Comparison of ENCODE assay signal across 26 mouse cellular contexts in the genomic region with DNA sequence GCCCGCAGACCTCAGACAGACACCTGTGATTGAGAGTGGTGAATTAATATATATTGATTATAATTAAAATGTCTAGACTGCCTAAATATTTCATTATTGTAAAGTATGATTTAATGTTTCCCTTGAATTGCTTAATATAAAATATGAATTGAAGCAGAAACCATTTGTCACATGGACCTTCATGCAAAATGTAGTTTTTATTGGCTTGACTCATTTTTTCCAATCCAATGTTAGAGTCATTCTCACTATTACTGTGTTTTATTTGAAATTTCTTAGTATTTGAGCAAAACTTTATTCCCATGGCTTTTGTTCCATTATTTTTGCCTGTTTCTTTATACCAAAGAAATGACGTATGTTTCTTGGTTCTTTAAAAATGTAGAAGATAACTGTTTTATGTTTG.
"Had no signal": no experiment of that assay in that cellular context is flagged by ENCODE, and none has a peak within 500 bp of the region (broad histone marks: within the 10 kb centered on the region; RNA-seq: fewer than 3 reads in every experiment).

No protein-coding gene starts in this region.

- H3K36me3 ChIP-seq: embryonic facial prominence, embryonic 10.5 days; embryonic facial prominence, embryonic 12.5 days; embryonic facial prominence, embryonic 13.5 days; embryonic facial prominence, embryonic 15.5 days; forebrain, embryonic 10.5 days; forebrain, embryonic 12.5 days; forebrain, embryonic 15.5 days had no signal

- H3K9ac ChIP-seq: embryonic facial prominence, embryonic 12.5 days; embryonic facial prominence, embryonic 13.5 days; embryonic facial prominence, embryonic 15.5 days; forebrain, embryonic 12.5 days; forebrain, embryonic 13.5 days; forebrain, embryonic 15.5 days; forebrain, postnatal 0 days had no signal

- DNase-seq: cerebellum, adult 8-10 months; cerebellum, adult 9-10 months; cerebellum, adult 9-11 months; cerebellum, postnatal 10 days; cerebellum, postnatal 14 days; cerebellum, postnatal 25 days; cerebellum, postnatal 36 days; embryo, embryonic 11 days; forebrain, postnatal 0 days; gastrocnemius, adult 2 months; gastrocnemius, postnatal 10 days; gastrocnemius, postnatal 14 days; gastrocnemius, postnatal 25 days; gastrocnemius, postnatal 36 days; heart, adult 11 months; heart, adult 18-20 months; heart, adult 2 months had no signal

- H3K9me3 ChIP-seq: embryonic facial prominence, embryonic 10.5 days; embryonic facial prominence, embryonic 12.5 days; embryonic facial prominence, embryonic 13.5 days; embryonic facial prominence, embryonic 15.5 days; forebrain, embryonic 10.5 days; forebrain, embryonic 12.5 days; forebrain, embryonic 13.5 days; forebrain, embryonic 15.5 days had no signal

- H3K4me1 ChIP-seq: embryonic facial prominence, embryonic 10.5 days; embryonic facial prominence, embryonic 12.5 days; embryonic facial prominence, embryonic 13.5 days; embryonic facial prominence, embryonic 15.5 days; forebrain, embryonic 10.5 days; forebrain, embryonic 12.5 days had no signal

- H3K4me2 ChIP-seq: embryonic facial prominence, embryonic 12.5 days; embryonic facial prominence, embryonic 13.5 days; embryonic facial prominence, embryonic 15.5 days; forebrain, embryonic 12.5 days; forebrain, embryonic 13.5 days; forebrain, embryonic 15.5 days had no signal

- H3K4me3 ChIP-seq: embryonic facial prominence, embryonic 10.5 days; embryonic facial prominence, embryonic 12.5 days; embryonic facial prominence, embryonic 13.5 days; embryonic facial prominence, embryonic 15.5 days; erythroblast, embryonic 14.5 days; forebrain, embryonic 10.5 days; forebrain, embryonic 12.5 days; forebrain, embryonic 13.5 days; forebrain, embryonic 15.5 days; gastrocnemius, adult 2 months; heart, adult 2 months had no signal

- H3K27ac ChIP-seq: embryonic facial prominence, embryonic 10.5 days; embryonic facial prominence, embryonic 12.5 days; embryonic facial prominence, embryonic 13.5 days; embryonic facial prominence, embryonic 15.5 days; forebrain, embryonic 10.5 days; forebrain, embryonic 12.5 days; forebrain, embryonic 13.5 days; gastrocnemius, adult 2 months; heart, adult 2 months had no signal

- H3K27me3 ChIP-seq: embryonic facial prominence, embryonic 12.5 days; embryonic facial prominence, embryonic 13.5 days; embryonic facial prominence, embryonic 15.5 days; forebrain, embryonic 12.5 days; forebrain, embryonic 13.5 days; forebrain, embryonic 15.5 days had no signal
